Mouse (Mus musculus): ENCODE results near the gene Iqck.

DNA sequence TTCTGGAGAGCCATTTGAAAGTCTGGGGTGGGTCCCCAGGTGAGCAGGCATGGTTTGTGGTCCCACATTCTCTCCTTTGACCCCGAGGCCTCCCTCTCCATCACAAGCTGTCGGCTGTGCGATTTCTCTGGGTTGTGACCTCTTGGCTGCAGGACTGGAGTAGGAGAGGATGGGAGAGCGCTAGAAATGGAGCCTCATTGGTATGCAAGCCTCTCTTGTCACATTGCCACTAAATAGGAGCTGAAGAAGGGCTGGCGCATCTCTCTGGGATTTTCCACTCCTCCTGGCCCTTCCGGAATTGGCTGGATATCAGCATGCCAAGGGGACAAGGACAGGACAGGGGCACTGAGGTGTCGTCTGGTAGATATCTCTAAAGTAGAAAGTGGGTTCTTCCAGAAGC, 109.6 kb downstream of the Iqck start:
- TF ChIP-seq POLR2A (IDR thresholded peaks at IDR 0.05; ENCODE audit: control insufficient read depth, extremely low read depth, insufficient read depth, low read length, poor library complexity) (no peak), CTCF (IDR thresholded peaks at IDR 0.05; ENCODE audit: borderline replicate concordance, control insufficient read depth, extremely low read depth, insufficient read depth, low read length, poor library complexity) (no peak)
